Comparison of ENCODE assay signal across 9 mouse cellular contexts in the genomic region with DNA sequence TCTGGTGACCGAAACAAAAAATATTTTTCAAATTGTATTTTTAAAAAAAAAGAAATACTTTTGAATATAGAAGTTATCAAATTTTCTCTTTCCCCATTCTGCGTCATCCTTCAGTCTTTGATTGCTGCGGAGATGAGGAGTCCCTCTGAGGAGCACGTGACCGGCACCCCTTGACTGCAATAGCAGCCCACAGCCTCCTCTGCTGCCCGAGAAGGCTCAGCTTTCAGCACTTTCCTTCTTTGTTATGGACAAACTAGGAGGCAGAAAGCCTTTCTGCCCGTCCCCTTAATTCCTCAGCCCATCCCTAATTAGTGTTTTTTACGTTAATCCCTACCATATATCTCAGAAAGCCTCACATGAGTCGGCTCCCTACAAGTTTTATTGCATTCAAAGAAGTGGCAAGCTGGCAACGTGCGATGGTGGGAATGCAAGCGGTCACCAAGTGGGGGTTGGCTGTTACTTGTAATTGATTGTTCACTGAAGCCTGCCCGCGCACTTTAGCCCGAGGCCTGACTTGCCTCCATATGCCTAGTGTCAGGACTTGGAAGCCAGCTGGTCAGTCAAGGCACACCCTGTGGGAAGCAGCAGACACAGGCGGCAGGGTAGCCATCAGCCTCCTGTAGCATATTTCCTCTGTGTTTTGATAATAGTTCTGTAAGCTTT.
A peak's percentile ranks its signal among the peaks of the same experiment; 100 is the strongest.
DNase-seq lines count a peak whose midpoint lies in the region; ATAC-seq and TF ChIP-seq lines count a peak whose summit lies in the region.
"Had no signal": no experiment of that assay in that cellular context is flagged by ENCODE, and none has a peak within 500 bp of the region (broad histone marks: within the 10 kb centered on the region; RNA-seq: fewer than 3 reads in every experiment).

No protein-coding gene starts in this region.

- H3K9ac ChIP-seq in kidney, embryonic 15.5 days, result no peak overlapping the region
- H3K9ac ChIP-seq in hindbrain, postnatal 0 days (replicated peaks; ENCODE audit: low read length), result no peak overlapping the region

- DNase-seq in kidney, postnatal 36 days, result no peak
- peak; percentile 62 to 63 for DNase-seq in cerebellum, postnatal 36 days
- DNase-seq in hindbrain, postnatal 0 days (ENCODE audit: low spot score), result peak; percentile 81
- peak; percentile 77 for DNase-seq in retina, embryonic 14.5 days (ENCODE audit: low spot score)
- no peak for DNase-seq in c-Kit-positive CD71-positive TER-119-positive erythroid progenitor cells, embryonic 14.5 days (ENCODE audit: low spot score)
- DNase-seq in gastrocnemius, postnatal 10 days, result no peak

- peak overlapping the region; percentile 17; the same call in 1 of the 2 replicates for H3K4me3 ChIP-seq in kidney, embryonic 15.5 days (replicated peaks)
- H3K4me3 ChIP-seq in hindbrain, postnatal 0 days (ENCODE audit: low read length), result peak overlapping the region; percentile 3; the same call in 1 of the 2 replicates
- H3K4me3 ChIP-seq: layer of hippocampus, adult 2 months had no signal

- no peak for TF ChIP-seq CTCF in hindbrain, postnatal 0 days (IDR thresholded peaks at IDR 0.05; ENCODE audit: low read depth)

- no peaks in the 10 kb centered on the region for H3K27me3 ChIP-seq in kidney, embryonic 15.5 days
- H3K27me3 ChIP-seq in hindbrain, postnatal 0 days (ENCODE audit: insufficient read depth, low read length), result no peaks in the 10 kb centered on the region

- H3K9me3 ChIP-seq in kidney, embryonic 15.5 days (replicated peaks), result no peaks in the 10 kb centered on the region
- H3K9me3 ChIP-seq in hindbrain, postnatal 0 days (ENCODE audit: low read length), result no peaks in the 10 kb centered on the region

- peak overlapping the region; percentile 54 for H3K4me2 ChIP-seq in kidney, embryonic 15.5 days
- peak overlapping the region; percentile 52 for H3K4me2 ChIP-seq in hindbrain, postnatal 0 days (ENCODE audit: low read depth, low read length)

- ATAC-seq in kidney, embryonic 15.5 days (replicated peaks; ENCODE audit: low FRiP score), result peak; percentile 94
- peak; percentile 82 for ATAC-seq in hindbrain, postnatal 0 days
- ATAC-seq in inflammation-experienced regulatory T-cells, adult 6 months, result no peak

- WGBS in kidney, embryonic 15.5 days, result 11% methylated on average over 16 of the region's 16 CpGs
- 11% methylated on average over 16 of the region's 16 CpGs for WGBS in hindbrain, postnatal 0 days

- peaks cover 25% of the 10 kb centered on the region for H3K4me1 ChIP-seq in kidney, embryonic 15.5 days
- H3K4me1 ChIP-seq in hindbrain, postnatal 0 days (ENCODE audit: insufficient read depth, low read length), result peaks cover 12% of the 10 kb centered on the region

- H3K27ac ChIP-seq in kidney, embryonic 15.5 days, result peak overlapping the region; percentile 38; the same call in 1 of the 2 replicates
- 0 out of 2 replicates have a peak overlapping the region, but pooled peaks have one; percentile 36 for H3K27ac ChIP-seq in hindbrain, postnatal 0 days
- H3K27ac ChIP-seq: layer of hippocampus, adult 2 months had no signal

- no peaks in the 10 kb centered on the region for H3K36me3 ChIP-seq in kidney, embryonic 15.5 days
- no peaks in the 10 kb centered on the region for H3K36me3 ChIP-seq in hindbrain, postnatal 0 days (ENCODE audit: insufficient read depth, low read length)

Comparison
In these comparisons a context has a peak if more than half of its experiments do, and no peak if none do; other contexts are left out.
1. DNase-seq: peak in cerebellum, postnatal 36 days (2 of 2), hindbrain, postnatal 0 days (single experiment) and retina, embryonic 14.5 days (single experiment); none in kidney, postnatal 36 days (0 of 2), c-Kit-positive CD71-positive TER-119-positive erythroid progenitor cells, embryonic 14.5 days (single experiment) and gastrocnemius, postnatal 10 days (single experiment).